Mouse (Mus musculus): ENCODE measurements around the gene Sync. TPM values are rescaled to one million over a fixed set of nuclear protein-coding genes. Genes with fewer than 3 reads are reported as not detected.

Sync gene
- polyA plus RNA-seq, 1 experiment: 1.1 TPM

GRCm38 (mm10) chr4:129339743-129340142 lies 52.3 kb downstream of the Sync start:
- no peak overlapping the region for H3K27ac ChIP-seq (ENCODE audit: insufficient read depth, low read length)
- H3K4me3 ChIP-seq (ENCODE audit: insufficient read depth, low read length): no peak overlapping the region
- no peaks in the 10 kb centered on the region for H3K4me1 ChIP-seq (ENCODE audit: control insufficient read depth, insufficient read depth, low read length)
- TF ChIP-seq POLR2A (IDR thresholded peaks at IDR 0.05; ENCODE audit: extremely low read depth, insufficient read depth, low read length): no peak

GRCm38 (mm10) chr4:129341888-129342287 lies 54.5 kb downstream of the Sync start:
- 0 out of 2 replicates have a peak, but pooled peaks cover 2% of the 10 kb centered on the region for H3K4me1 ChIP-seq (ENCODE audit: control insufficient read depth, insufficient read depth, low read length)
- TF ChIP-seq CTCF (IDR thresholded peaks at IDR 0.05; ENCODE audit: extremely low read depth, insufficient read depth, low read length): no peak
- H3K27ac ChIP-seq (ENCODE audit: insufficient read depth, low read length): no peak overlapping the region
- H3K4me3 ChIP-seq (ENCODE audit: insufficient read depth, low read length): no peak overlapping the region

- H3K4me3 ChIP-seq (ENCODE audit: insufficient read depth, low read length): no peak overlapping the region
Measured at GRCm38 (mm10) chr4:129342705-129343104, 55.3 kb downstream of the Sync start.

GRCm38 (mm10) chr4:129346481-129347154 lies 59.2 kb downstream of the Sync start:
- no peak for TF ChIP-seq POLR2A (IDR thresholded peaks at IDR 0.05; ENCODE audit: extremely low read depth, insufficient read depth, low read length)
- TF ChIP-seq CTCF (IDR thresholded peaks at IDR 0.05; ENCODE audit: extremely low read depth, insufficient read depth, low read length): no peak
- Histone ChIP-seq H3K27ac (ENCODE audit: insufficient read depth, low read length) (peak overlapping the region; percentile 45; the same call in 1 of the 2 replicates), H3K4me3 (ENCODE audit: insufficient read depth, low read length) (no peak overlapping the region), H3K4me1 (ENCODE audit: control insufficient read depth, insufficient read depth, low read length) (0 out of 2 replicates have a peak, but pooled peaks cover 2% of the 10 kb centered on the region)

More at GRCm38 (mm10) chr4:129342705-129343104, 55.3 kb downstream of the Sync start:
- Histone ChIP-seq H3K27ac (ENCODE audit: insufficient read depth, low read length) (no peak overlapping the region), H3K4me1 (ENCODE audit: control insufficient read depth, insufficient read depth, low read length) (0 out of 2 replicates have a peak, but pooled peaks cover 2% of the 10 kb centered on the region)
- TF ChIP-seq POLR2A (IDR thresholded peaks at IDR 0.05; ENCODE audit: extremely low read depth, insufficient read depth, low read length): no peak
- TF ChIP-seq CTCF (IDR thresholded peaks at IDR 0.05; ENCODE audit: extremely low read depth, insufficient read depth, low read length): no peak

- H3K4me1 ChIP-seq (ENCODE audit: control insufficient read depth, insufficient read depth, low read length): peaks cover 4% of the 10 kb centered on the region; the same call in 1 of the 2 replicates
- no peak overlapping the region for H3K4me3 ChIP-seq (ENCODE audit: insufficient read depth, low read length)
- TF ChIP-seq POLR2A (IDR thresholded peaks at IDR 0.05; ENCODE audit: extremely low read depth, insufficient read depth, low read length): no peak
- peak; percentile 84 for TF ChIP-seq CTCF (IDR thresholded peaks at IDR 0.05; ENCODE audit: extremely low read depth, insufficient read depth, low read length)
- H3K27ac ChIP-seq (ENCODE audit: insufficient read depth, low read length): no peak overlapping the region
Measured at GRCm38 (mm10) chr4:129350644-129351043, 63.2 kb downstream of the Sync start.

GRCm38 (mm10) chr4:129351111-129351510 lies 63.7 kb downstream of the Sync start:
- H3K4me3 ChIP-seq (ENCODE audit: insufficient read depth, low read length): no peak overlapping the region
- no peak for TF ChIP-seq POLR2A (IDR thresholded peaks at IDR 0.05; ENCODE audit: extremely low read depth, insufficient read depth, low read length)
- no peak for TF ChIP-seq CTCF (IDR thresholded peaks at IDR 0.05; ENCODE audit: extremely low read depth, insufficient read depth, low read length)
- H3K27ac ChIP-seq (ENCODE audit: insufficient read depth, low read length): no peak overlapping the region
- H3K4me1 ChIP-seq (ENCODE audit: control insufficient read depth, insufficient read depth, low read length): peaks cover 4% of the 10 kb centered on the region; the same call in 1 of the 2 replicates

GRCm38 (mm10) chr4:129353176-129353575 lies 65.8 kb downstream of the Sync start:
- no peak for TF ChIP-seq POLR2A (IDR thresholded peaks at IDR 0.05; ENCODE audit: extremely low read depth, insufficient read depth, low read length)
- TF ChIP-seq CTCF (IDR thresholded peaks at IDR 0.05; ENCODE audit: extremely low read depth, insufficient read depth, low read length): no peak
- Histone ChIP-seq H3K4me1 (ENCODE audit: control insufficient read depth, insufficient read depth, low read length) (peaks cover 2% of the 10 kb centered on the region; the same call in 1 of the 2 replicates), H3K4me3 (ENCODE audit: insufficient read depth, low read length) (no peak overlapping the region), H3K27ac (ENCODE audit: insufficient read depth, low read length) (no peak overlapping the region)

GRCm38 (mm10) chr4:129354236-129354635 lies 66.8 kb downstream of the Sync start:
- peaks cover 2% of the 10 kb centered on the region; the same call in 1 of the 2 replicates for H3K4me1 ChIP-seq (ENCODE audit: control insufficient read depth, insufficient read depth, low read length)
- H3K4me3 ChIP-seq (ENCODE audit: insufficient read depth, low read length): no peak overlapping the region
- H3K27ac ChIP-seq (ENCODE audit: insufficient read depth, low read length): no peak overlapping the region
- TF ChIP-seq CTCF (IDR thresholded peaks at IDR 0.05; ENCODE audit: extremely low read depth, insufficient read depth, low read length) (no peak), POLR2A (IDR thresholded peaks at IDR 0.05; ENCODE audit: extremely low read depth, insufficient read depth, low read length) (no peak)

GRCm38 (mm10) chr4:129357613-129358163 lies 70.3 kb downstream of the Sync start:
- TF ChIP-seq POLR2A (IDR thresholded peaks at IDR 0.05; ENCODE audit: extremely low read depth, insufficient read depth, low read length) (no peak), CTCF (IDR thresholded peaks at IDR 0.05; ENCODE audit: extremely low read depth, insufficient read depth, low read length) (no peak)
- Histone ChIP-seq H3K27ac (ENCODE audit: insufficient read depth, low read length) (no peak overlapping the region), H3K4me1 (ENCODE audit: control insufficient read depth, insufficient read depth, low read length) (peaks cover 2% of the 10 kb centered on the region; the same call in 1 of the 2 replicates), H3K4me3 (ENCODE audit: insufficient read depth, low read length) (no peak overlapping the region)

Other genes with a start within 250 kb of the Sync start
- gene Rnf19b, start 229.3 kb upstream of the Sync start, polyA plus RNA-seq (2012; rRNA removed): 48.9 and 51.7 TPM in 2 replicates
- gene Tmem54, start 182.1 kb upstream of the Sync start, polyA plus RNA-seq (2012; rRNA removed): not detected in 2 replicates
- 1,156 and 1,221 TPM in 2 replicates for gene Hpca, start 165.6 kb upstream of the Sync start, polyA plus RNA-seq (2012; rRNA removed)
- gene Fndc5, start 150.6 kb upstream of the Sync start, polyA plus RNA-seq (2012; rRNA removed): 72.0 and 76.5 TPM in 2 replicates
- 24.3 and 24.4 TPM in 2 replicates for gene S100pbp, start 97.9 kb upstream of the Sync start, polyA plus RNA-seq (2012; rRNA removed)
- gene Yars, start 97.9 kb upstream of the Sync start, polyA plus RNA-seq (2012; rRNA removed): 76.3 and 79.9 TPM in 2 replicates
- gene C77080, start 26.2 kb upstream of the Sync start, polyA plus RNA-seq (2012; rRNA removed): 14.4 and 15.0 TPM in 2 replicates
- 64.5 and 65.4 TPM in 2 replicates for gene Rbbp4, start 47.8 kb downstream of the Sync start, polyA plus RNA-seq (2012; rRNA removed)
- 29.6 and 31.5 TPM in 2 replicates for gene Zbtb8os, start 48.1 kb downstream of the Sync start, polyA plus RNA-seq (2012; rRNA removed)
- 8.8 and 8.9 TPM in 2 replicates for gene Zbtb8a, start 90.5 kb downstream of the Sync start, polyA plus RNA-seq (2012; rRNA removed)
- gene Zbtb8b, start 153.2 kb downstream of the Sync start, polyA plus RNA-seq (2012; rRNA removed): 2.5 and 3.0 TPM in 2 replicates
- gene Bsdc1, start 174.0 kb downstream of the Sync start, polyA plus RNA-seq (2012; rRNA removed): 27.9 and 28.3 TPM in 2 replicates
- 0.19 and 0.36 TPM in 2 replicates for gene Tssk3, start 203.4 kb downstream of the Sync start, polyA plus RNA-seq (2012; rRNA removed)
- gene Fam229a, start 203.6 kb downstream of the Sync start, polyA plus RNA-seq (2012; rRNA removed): 0.79 and 0.88 TPM in 2 replicates
- 129 and 134 TPM in 2 replicates for gene Marcksl1, start 226.0 kb downstream of the Sync start, polyA plus RNA-seq (2012; rRNA removed)

Data from cortical plate, adult 2 months (tissue).